Mouse (Mus musculus) spleen, adult 12 weeks (tissue): ENCODE data around the gene Ssbp2.

Experiments used
- DNase-seq: peaks from one replicate; pipeline ENCODE4 v3.0.0; 2022; ENCODE audit warnings: low spot score

Gene Ssbp2

DNA sequence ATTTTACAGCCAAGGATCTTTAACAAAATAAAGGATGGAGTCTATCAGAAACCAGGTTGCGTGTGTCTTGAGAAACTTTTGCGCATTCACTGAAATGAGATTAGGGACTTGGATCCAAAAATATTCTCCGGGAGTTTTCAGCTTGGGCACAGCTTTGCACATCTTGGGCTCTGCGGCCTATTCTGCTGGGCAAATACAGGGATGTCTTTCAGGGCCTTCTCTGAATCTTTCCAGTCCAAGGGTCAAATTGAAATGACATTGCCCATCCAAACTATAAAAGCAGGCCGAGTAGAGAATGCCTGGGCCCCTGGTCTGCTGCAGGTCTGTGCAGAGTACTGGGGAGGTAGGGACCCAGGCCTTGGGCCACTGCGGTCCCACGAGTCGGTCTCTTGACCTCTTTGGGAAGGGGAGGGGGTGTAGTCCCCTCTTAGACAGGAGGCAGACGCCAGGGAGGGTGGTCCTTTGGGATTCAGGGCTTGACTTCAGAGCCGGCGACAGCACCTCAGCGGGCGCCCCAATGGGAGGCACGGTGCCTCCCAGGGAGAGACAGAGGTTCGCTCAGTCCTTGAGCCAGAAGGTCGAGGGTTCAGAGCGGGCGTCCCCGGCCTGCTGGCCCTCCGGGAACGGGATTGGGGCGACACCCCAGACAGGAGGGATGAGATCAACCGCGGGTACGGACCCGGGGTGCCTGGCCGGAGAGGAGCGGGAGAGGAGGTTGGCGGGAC, at the start of gene Ssbp2:
Gene Ssbp2, plus strand, starts transcription at position 388 of the 725 bp plus-strand sequence.
- DNase-seq = no peak

DNA sequence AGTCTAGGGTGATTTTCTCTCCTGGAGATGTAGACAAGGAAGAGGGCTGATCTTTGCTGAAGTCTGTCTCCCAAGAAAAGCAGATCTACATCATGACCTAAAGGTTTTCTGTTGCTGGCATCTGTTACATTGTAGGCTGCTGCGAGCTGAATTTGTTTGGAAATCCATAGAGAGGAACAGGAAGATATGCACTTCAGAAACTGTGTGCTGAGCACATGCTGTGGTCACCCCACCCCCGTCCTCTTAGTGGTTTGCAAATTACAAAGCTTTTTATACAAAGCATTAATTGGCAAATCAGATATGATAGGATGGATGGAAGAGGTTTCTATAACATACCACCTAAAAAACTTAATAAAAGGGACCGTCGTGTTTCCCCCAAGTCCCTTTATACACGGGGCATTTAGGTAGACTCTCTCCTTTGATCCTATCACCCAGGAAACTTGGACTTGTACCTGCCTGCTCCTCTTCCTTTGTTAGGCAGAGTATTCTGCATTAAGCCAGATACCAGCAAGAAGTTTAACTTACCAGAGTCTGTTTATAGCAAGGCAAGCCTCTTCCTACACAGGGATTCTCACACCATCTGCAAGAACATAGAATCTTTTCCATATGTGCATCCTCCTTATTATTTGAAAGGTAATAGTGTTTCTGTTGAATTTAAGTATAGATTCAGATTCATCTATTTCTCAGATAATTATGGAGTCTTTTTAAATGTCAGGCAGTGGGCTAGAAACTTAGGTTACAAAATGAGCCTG, 46.2 kb upstream of the Ssbp2 start:
- DNase-seq = no peak

- DNase-seq = no peak
Measured at GRCm38 (mm10) chr13:91415896-91416295, 44.2 kb upstream of the Ssbp2 start.

DNA sequence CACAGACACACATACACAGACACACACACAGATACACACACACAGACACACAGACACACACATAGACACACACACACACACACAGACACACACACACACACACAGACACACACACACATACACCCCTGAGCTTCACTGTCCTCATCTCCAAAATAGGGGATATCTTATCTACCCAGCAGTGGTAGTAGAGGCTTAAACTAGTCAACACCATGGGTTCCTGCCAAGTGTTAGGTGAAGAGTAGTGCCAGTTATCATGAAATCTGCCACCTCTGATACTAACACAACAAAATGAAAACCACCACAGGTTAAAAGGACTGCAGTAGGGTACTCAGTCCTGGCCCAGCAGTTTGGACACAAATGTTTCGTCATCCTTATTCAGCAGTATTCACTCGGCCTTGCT, 43.4 kb upstream of the Ssbp2 start:
- DNase-seq = no peak

DNA sequence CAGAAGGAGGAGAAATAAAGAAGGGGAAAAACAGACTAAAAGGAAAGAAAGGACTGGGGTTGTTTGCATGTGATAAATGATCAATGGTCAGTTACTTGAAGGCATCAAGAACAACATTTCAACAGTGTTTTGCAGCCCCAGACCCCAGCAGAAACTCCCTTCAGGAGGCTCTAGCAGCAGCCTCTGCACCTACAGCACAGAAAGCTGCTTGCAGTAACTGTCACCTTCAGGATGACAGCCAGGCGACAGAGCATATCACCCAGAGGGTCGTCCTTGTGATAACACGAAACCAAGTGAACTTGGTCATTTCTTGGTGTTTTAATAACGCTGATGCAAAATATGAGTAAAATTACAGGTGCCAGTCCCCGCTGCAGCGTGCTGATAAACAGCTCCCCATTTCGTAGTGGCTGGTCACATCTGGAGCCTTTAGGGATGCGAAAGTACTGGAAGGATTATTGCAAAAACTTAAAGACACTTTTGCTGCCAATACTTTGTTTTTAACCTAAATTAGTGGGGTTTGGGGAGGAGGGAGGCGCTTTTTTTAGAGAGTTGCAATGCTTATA, 38.6 kb upstream of the Ssbp2 start:
- DNase-seq = peak; percentile 11

DNA sequence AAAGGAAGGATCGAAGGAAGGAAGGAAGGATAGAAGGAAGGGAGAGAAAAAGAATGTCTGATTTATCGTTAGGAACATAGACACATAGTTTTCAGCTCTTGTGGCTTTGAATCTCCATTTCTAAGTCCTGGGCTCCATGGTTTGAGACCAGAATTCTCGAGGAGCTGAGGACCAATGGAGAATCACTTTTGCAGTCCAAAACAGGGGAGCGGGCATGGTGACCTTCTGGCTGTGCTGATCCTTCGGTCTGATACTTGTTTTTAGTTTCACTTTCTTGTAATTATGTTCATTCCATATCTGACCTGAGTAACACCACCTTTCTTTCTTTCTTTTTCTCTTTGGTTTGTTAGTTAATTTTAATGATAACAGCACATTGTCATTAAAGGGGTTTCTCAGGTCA, 29.2 kb upstream of the Ssbp2 start:
- DNase-seq = no peak

GRCm38 (mm10) chr13:91431392-91432355, 28.4 kb upstream of the Ssbp2 start:
- DNase-seq = no peak

- no peak for DNase-seq
Measured at GRCm38 (mm10) chr13:91433021-91433420, 27.1 kb upstream of the Ssbp2 start.

GRCm38 (mm10) chr13:91437931-91438330, 22.2 kb upstream of the Ssbp2 start:
- no peak for DNase-seq

GRCm38 (mm10) chr13:91441476-91441875, 18.6 kb upstream of the Ssbp2 start:
- DNase-seq = no peak

- DNase-seq = no peak
Measured at GRCm38 (mm10) chr13:91446728-91447127, 13.4 kb upstream of the Ssbp2 start.

- no peak for DNase-seq
Measured at GRCm38 (mm10) chr13:91448936-91449335, 11.1 kb upstream of the Ssbp2 start.

- DNase-seq = no peak
Measured at GRCm38 (mm10) chr13:91451405-91452166, 8.5 kb upstream of the Ssbp2 start.

- DNase-seq = no peak
Measured at GRCm38 (mm10) chr13:91452269-91452668, 7.8 kb upstream of the Ssbp2 start.

- DNase-seq = no peak
Measured at GRCm38 (mm10) chr13:91453236-91453635, 6.8 kb upstream of the Ssbp2 start.

DNA sequence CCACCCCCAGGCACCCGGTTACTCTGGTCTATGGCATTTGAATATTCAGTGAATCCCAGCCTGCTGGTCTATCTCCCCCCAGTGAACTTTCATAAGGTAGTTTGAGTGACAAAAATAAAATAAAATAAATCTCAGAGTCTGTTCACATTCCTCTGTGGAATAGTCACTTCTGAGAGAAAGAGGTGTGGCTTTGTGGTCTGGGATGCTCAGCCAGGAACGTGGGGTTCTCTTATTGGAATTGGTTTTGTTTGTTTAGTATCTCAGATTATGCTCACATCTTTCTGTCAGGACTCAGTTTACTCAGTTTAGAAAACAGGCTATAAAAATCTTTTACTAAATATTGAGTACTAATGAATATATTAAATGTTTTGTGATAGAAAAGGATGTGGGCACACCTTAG, 4.0 kb upstream of the Ssbp2 start:
- no peak for DNase-seq

GRCm38 (mm10) chr13:91456735-91457134, 3.3 kb upstream of the Ssbp2 start:
- DNase-seq = no peak

- no peak for DNase-seq
Measured at GRCm38 (mm10) chr13:91457974-91458373, 2.1 kb upstream of the Ssbp2 start.

DNA sequence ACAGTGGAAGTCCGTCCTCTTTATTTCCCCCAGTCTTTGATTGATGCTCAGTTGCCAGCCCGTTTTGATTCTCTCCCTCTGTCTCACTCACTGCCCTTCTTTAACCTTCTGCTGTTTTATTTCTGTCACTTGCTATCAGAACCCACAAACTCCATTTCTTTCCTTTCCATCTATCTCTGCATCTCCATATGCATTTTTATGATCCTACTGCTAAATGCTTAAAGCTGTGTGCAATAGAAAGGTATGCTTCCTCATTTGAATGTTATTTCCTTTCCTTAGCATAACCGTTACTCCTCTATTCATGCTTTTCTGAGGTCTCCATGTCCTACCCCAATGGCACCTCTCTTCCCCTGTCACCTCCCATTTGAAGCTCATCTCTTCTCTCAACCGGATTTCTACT, 594 bp upstream of the Ssbp2 start:
- DNase-seq = no peak

DNA sequence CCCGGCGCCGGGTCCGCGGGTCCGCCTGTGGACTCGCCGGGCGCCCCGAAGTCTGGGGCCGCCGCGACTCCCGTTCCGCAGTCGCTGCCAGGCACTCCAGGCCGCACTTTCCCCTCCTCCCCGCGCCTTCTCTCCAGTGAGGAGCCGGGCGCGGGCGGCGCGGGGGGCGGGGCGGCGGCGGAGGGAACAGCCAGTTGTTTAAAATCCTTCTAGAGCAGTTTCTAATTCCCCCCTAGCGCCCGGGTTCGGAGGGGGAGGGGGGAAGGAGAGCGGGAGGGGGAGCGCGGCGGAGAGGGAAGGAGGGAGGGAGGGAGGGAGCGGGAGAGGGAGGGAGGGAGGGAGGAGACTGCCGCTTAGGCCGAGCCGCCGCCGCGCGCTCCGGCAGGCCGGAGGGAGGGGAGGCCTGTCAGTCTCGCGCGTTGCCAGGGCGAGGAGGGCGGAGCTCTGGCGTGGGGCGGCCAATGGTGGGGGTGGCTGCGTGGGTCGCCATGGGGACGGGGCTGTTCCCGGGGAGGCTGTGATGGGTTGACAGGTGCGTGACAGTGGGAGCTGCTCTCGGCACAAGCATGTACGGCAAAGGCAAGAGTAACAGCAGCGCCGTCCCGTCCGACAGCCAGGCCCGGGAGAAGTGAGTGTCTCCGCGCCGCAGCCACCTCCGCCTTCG, 670 bp downstream of the Ssbp2 start:
- peak; percentile 96 for DNase-seq

GRCm38 (mm10) chr13:91461299-91461698, 1.2 kb downstream of the Ssbp2 start:
- DNase-seq = no peak
